Mouse (Mus musculus) cerebellum, adult 2 months (tissue): Measurements from ENCODE around the gene Mipep.

Experiments used
- CTCF ChIP-seq: fragments of 200-500 bp; IDR thresholded peaks from 2 replicates; pipeline ENCODE4 v1.5.1; 2011; ENCODE audit warnings: low read depth, mild to moderate bottlenecking, control low read depth, low read length, moderate library complexity, borderline replicate concordance; ENCODE audit not compliant: insufficient read depth
- POLR2A ChIP-seq: fragments of 200-500 bp; IDR thresholded peaks from 2 replicates; pipeline ENCODE4 v1.6.1; 2011; ENCODE audit warnings: low read length, control low read depth, borderline replicate concordance; ENCODE audit not compliant: insufficient read depth

DNA sequence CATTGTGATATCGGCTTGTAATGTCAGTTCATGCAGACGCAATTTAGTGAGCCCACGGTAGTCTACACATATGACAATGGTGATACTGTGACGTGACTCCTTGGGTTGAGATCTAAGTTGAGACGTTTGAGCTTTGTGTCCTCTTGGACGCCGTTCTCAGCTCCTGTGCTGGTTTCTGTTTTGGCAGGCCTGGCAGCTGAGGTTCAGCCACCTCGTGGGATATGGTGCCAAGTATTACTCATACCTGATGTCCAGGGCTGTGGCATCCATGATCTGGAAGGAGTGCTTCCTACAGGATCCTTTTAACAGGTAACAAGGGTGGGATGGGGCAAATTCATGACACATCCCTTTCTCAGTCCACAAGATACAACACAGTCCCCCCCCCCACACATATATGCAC, 87.5 kb downstream of the Mipep start:
- TF ChIP-seq POLR2A = no peak
- TF ChIP-seq CTCF = no peak
